Mouse (Mus musculus) lung, postnatal 0 days (tissue): ENCODE measurements at regions not wholly inside any gene's neighbourhood (a gene's known extent, or its start where the extent isn't known, plus 50 kb on each side); places are given as distances from the start of the nearest gene placed in this dataset.

Experiments
- CTCF ChIP-seq: IDR thresholded peaks from 2 replicates; pipeline ENCODE4 v1.5.1; 2016; ENCODE audit warnings: antibody characterized with exemption, mild to moderate bottlenecking
- EP300 ChIP-seq: IDR thresholded peaks from 2 replicates; pipeline ENCODE4 v1.6.1; 2016; ENCODE audit warnings: antibody characterized with exemption, mild to moderate bottlenecking, control low read depth

DNA sequence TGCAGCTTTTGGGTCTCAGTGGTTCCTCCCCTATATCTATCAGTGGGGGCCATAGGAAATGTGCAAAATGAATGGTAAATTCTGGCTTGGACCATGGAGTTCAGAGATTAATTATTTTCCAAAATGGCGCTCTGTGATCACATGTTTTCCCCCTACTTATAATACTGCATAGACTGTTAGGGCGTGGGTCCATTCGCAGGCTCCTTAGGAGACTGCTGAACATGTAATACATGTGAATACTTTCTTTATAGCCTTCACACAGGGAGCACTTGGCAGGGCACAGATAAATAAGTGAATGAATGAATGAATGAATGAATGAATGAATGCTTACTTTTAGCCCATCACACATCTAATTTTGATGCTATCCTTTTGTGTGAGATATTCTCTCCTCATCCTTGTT, 666.1 kb downstream of the Vrk1 start:
- TF ChIP-seq EP300 (no peak), CTCF (no peak)
